Mouse (Mus musculus) hindbrain, embryonic 11.5 days (tissue): ENCODE results near the gene Rcl1. TPM values are rescaled to one million over a fixed set of nuclear protein-coding genes. Genes with fewer than 3 reads are reported as not detected.

ENCODE experiments used
- ATAC-seq: fragments of 200-750 bp; cut with Nextera tagmentation; 2 replicates; pipeline ENCODE4 v1.8.0; 2017; ENCODE audit warnings: mild to moderate bottlenecking, moderate TSS enrichment, moderate library complexity; ENCODE audit not compliant: low FRiP score
- DNase-seq: peaks from one replicate; pipeline ENCODE4 v3.0.0-alpha.2; 2015; ENCODE audit warnings: low spot score
- H3K27ac ChIP-seq: fragments of 300-500 bp; sonication (generic); 2 replicates; pipeline ENCODE4 v1.5.1; 2014; ENCODE audit warnings: mild to moderate bottlenecking, low read depth, low read length
- H3K27me3 ChIP-seq: fragments of 300-500 bp; sonication (generic); 2 replicates; pipeline ENCODE4 v1.6.1; 2014; ENCODE audit warnings: mild to moderate bottlenecking, low read length, moderate library complexity, mixed read lengths; ENCODE audit not compliant: control insufficient read depth, insufficient read depth
- H3K36me3 ChIP-seq: fragments of 300-500 bp; sonication (generic); 2 replicates; pipeline ENCODE4 v1.6.1; 2014; ENCODE audit warnings: mild to moderate bottlenecking, low read length, moderate library complexity, mixed read lengths; ENCODE audit not compliant: control insufficient read depth, insufficient read depth
- H3K4me1 ChIP-seq: fragments of 300-500 bp; sonication (generic); replicated peaks from 2 replicates; pipeline ENCODE4 v1.6.1; 2014; ENCODE audit warnings: low read length, mixed read lengths; ENCODE audit not compliant: control insufficient read depth, insufficient read depth
- H3K4me2 ChIP-seq: fragments of 300-500 bp; sonication (generic); replicated peaks from 2 replicates; pipeline ENCODE4 v1.6.1; 2014; ENCODE audit warnings: mild to moderate bottlenecking, low read depth, low read length
- H3K4me3 ChIP-seq: fragments of 300-500 bp; sonication (generic); 2 replicates; pipeline ENCODE4 v1.5.1; 2014; ENCODE audit warnings: low read depth, low read length
- H3K9ac ChIP-seq: fragments of 300-500 bp; sonication (generic); 2 replicates; pipeline ENCODE4 v1.6.1; 2014; ENCODE audit warnings: low read depth, low read length
- H3K9me3 ChIP-seq: fragments of 300-500 bp; sonication (generic); 2 replicates; pipeline ENCODE4 v1.6.1; 2016; ENCODE audit warnings: low read length; ENCODE audit not compliant: control insufficient read depth
- WGBS: fragments of 180-500 bp; shearing (Covaris S2); extraction: QIAGEN DNeasy Blood & Tissue Kit; methylation state at CpG from one replicate; pipeline ENCODE4 v1.1.7; 2014; 5-methylcytosine and 5-hydroxymethylcytosine counted together
- polyA plus RNA-seq: library from polyadenylated mRNA; unstranded; fragments of >200 nt; fragmentation: Nextera tagmentation; extraction: Ambion mirVana; gene quantifications from 2 replicates; pipeline ENCODE4 v1.2.1, GENCODE M21; 2014

Rcl1 gene
- polyA plus RNA-seq, 1 experiment from 2014 or later, result 44.7 TPM

DNA sequence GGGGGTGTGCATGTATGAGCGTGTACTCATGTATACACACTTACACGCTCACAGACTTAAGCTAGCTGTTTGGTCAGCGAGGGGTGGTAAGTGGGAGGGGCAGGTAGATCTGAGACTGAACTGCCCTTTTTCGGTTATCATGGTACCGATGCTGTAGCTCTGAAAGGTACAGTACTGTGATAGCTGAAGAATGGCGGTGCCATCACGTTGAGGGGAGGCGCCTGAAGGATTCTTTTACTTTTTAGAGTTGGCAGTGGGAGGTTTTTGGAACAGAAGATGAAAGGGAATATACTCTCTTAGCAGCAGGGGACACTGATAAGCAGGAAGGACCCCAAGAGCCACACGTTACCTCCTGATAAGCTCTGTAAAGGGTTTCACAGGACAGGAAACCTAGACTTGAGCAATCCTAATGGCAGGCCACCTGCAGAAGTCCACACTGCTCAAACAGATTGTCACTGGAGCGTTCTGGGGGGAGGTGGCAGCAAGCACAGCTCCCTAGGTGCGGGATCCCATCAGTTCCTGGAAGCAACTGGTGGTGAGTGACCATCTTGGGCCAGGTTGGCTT, 34.1 kb downstream of the Rcl1 start:
- Histone ChIP-seq H3K4me2 (no peak overlapping the region), H3K27me3 (no peaks in the 10 kb centered on the region)
- no peak for ATAC-seq

DNA sequence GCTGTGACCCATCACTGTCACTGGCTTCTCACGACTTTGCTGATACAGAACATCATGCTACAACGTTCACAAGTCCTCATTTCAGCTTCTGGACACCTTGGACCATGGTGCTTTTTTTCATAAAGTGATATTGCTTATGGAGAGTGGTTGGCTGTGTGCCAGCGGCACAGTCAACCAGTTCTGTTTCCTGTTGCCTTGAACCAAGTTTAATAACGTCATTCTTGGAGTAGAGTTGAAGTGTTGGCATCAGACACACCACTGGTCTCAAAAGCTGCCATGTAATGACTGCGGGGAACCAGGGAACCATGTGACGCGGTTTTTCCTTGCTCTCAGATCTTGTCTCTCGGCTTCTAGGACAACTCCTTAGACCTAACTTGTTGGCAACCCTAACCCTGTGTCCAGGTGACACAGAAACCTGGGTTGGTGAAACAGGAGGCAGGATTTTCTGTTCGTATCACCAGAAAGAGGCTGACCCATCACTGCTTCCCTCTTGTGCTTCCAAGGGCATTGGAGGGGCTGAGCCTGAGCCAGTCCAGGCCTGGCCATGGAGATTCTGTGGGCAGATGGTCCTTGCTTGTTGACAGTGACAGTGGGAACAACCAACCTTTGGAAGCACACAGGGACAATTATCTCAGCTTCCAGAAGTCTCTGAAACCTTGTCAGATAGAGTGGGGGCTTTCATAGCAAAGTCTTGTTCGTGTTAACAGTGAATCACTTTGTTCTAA, 37.5 kb downstream of the Rcl1 start:
- Histone ChIP-seq H3K4me1 (no peaks in the 10 kb centered on the region), H3K9ac (no peak overlapping the region), H3K9me3 (no peaks in the 10 kb centered on the region), H3K4me3 (no peak overlapping the region), H3K4me2 (no peak overlapping the region), H3K27ac (no peak overlapping the region), H3K27me3 (no peaks in the 10 kb centered on the region), H3K36me3 (no peaks in the 10 kb centered on the region)
- WGBS, result 92% methylated on average over 10 of the region's 10 CpGs
- no peak for DNase-seq
- ATAC-seq, result no peak

More for the DNA sequence above, 34.1 kb downstream of the Rcl1 start:
- Histone ChIP-seq H3K36me3 (no peaks in the 10 kb centered on the region; the same call in 1 of the 2 replicates), H3K9me3 (no peaks in the 10 kb centered on the region), H3K4me3 (no peak overlapping the region), H3K27ac (no peak overlapping the region), H3K9ac (no peak overlapping the region), H3K4me1 (no peaks in the 10 kb centered on the region)
- DNase-seq, result no peak
- 90% methylated on average over 11 of the region's 11 CpGs for WGBS

DNA sequence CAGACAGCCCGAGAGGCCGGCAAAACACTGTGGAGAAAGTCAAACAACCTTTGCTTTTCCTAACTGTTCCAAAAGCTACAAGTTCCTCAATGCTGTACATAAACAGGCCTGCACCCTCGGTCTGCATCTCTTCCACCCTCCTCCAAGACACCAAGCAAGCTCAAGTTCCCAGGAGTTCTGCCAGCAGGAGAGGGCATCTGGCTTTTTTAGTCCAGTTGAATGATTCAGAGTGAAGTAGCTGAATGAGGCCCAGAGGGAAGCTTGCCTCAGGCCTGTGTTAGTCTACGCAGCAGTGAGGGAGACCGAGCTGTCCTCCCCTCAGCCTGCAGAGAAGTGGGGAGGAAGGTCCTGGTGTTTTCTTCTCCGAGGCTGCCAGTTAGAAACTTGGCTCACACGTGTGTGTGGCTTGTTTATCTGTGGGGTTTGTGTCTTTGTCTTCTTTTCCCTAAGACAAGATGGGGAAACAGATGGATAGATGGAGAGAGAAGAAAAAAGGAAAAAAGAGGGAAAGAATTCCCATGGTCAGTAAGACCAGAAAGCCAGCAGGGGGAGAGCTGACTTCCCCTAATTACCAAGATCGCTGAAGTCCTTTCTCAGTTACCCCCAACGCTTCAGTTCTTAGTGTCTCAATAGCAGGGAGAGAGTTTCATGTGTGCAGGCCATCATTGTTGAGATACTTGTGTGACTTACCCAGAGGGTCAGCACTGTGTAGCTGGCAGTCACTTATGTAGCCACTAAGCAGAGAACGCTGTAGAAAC, 38.7 kb downstream of the Rcl1 start:
- H3K9me3 ChIP-seq, result no peaks in the 10 kb centered on the region
- H3K4me1 ChIP-seq, result no peaks in the 10 kb centered on the region
- H3K36me3 ChIP-seq, result 0 out of 2 replicates have a peak, but pooled peaks cover 3% of the 10 kb centered on the region
- H3K27ac ChIP-seq, result no peak overlapping the region
- WGBS, result 91% methylated on average over 10 of the region's 10 CpGs
- DNase-seq (no peak), ATAC-seq (no peak)
- no peak overlapping the region for H3K4me2 ChIP-seq
- H3K4me3 ChIP-seq, result no peak overlapping the region
- no peak overlapping the region for H3K9ac ChIP-seq
- no peaks in the 10 kb centered on the region for H3K27me3 ChIP-seq

DNA sequence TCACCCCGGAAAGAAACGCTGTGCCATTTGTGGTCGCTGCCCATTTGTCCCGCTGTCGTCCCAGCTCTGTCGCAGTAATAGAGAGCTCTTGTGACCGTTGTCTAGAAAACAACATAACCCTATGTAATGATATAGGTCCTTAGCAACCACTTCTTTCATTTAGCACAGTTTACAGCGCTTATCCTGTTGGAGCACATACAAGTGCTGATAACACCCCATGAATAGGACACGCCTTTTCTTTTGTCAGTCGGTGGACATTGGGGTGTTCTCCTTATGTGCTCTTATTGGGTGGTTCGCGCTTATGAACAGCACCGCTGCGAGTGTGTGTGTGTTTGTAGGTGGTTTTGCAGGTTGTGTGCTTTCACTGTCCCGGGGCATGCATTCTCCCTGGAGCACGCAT, 39.8 kb downstream of the Rcl1 start:
- WGBS, result 97% methylated on average over 16 of the region's 16 CpGs
- no peak overlapping the region for H3K9ac ChIP-seq
- H3K4me1 ChIP-seq, result no peaks in the 10 kb centered on the region
- DNase-seq (no peak), ATAC-seq (no peak)
- H3K27ac ChIP-seq, result no peak overlapping the region
- H3K9me3 ChIP-seq, result no peaks in the 10 kb centered on the region
- H3K4me3 ChIP-seq, result no peak overlapping the region
- no peaks in the 10 kb centered on the region for H3K27me3 ChIP-seq
- 0 out of 2 replicates have a peak, but pooled peaks cover 3% of the 10 kb centered on the region for H3K36me3 ChIP-seq
- no peak overlapping the region for H3K4me2 ChIP-seq

DNA sequence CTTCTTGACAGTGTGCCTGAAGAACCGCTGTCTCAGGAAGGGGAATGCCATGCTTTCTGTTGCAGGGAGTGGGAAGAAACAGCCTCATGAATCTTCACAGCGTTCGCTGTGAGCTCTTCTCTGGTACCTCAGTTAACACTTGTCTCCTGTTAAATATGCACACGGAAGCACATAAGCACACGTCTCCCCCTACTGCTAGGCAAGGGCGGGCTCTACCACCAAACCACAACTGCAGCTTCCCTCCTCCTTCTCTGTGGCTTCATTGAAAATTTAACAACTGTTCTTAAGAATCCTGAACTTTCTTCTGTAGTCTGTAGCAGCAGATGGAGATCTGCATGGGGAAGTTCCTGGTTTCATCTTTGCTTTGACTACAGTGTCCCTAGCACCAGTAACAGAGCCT, 41.1 kb downstream of the Rcl1 start:
- H3K9me3 ChIP-seq, result no peaks in the 10 kb centered on the region
- no peak overlapping the region for H3K27ac ChIP-seq
- DNase-seq (no peak), ATAC-seq (no peak)
- H3K4me3 ChIP-seq, result no peak overlapping the region
- H3K4me2 ChIP-seq, result no peak overlapping the region
- H3K4me1 ChIP-seq, result no peaks in the 10 kb centered on the region
- 91% methylated on average over 6 of the region's 6 CpGs for WGBS
- H3K36me3 ChIP-seq, result 0 out of 2 replicates have a peak, but pooled peaks cover 3% of the 10 kb centered on the region
- H3K27me3 ChIP-seq, result no peaks in the 10 kb centered on the region
- H3K9ac ChIP-seq, result no peak overlapping the region

DNA sequence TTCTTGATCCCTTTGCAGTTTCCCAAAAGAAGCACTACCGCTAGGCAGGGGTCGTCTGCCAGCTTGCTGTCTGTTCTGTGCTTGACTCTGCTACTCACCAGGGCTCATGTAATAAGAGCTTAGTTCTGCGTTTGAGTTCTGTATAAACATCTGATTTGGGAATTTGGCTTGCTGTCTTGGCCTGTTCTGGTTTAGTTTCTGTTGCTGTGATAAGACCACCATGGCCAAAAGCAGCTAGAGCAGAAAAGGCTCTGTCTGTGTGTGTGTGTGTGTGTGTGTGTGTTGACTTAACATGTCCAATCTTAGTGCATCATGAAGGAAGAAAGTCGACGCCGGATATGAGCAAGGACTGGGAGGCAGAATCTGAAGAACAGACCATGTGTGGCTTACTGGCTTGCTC, 44.2 kb downstream of the Rcl1 start:
- Histone ChIP-seq H3K4me2 (no peak overlapping the region), H3K4me1 (no peaks in the 10 kb centered on the region), H3K27me3 (no peaks in the 10 kb centered on the region), H3K27ac (no peak overlapping the region), H3K9ac (no peak overlapping the region), H3K9me3 (no peaks in the 10 kb centered on the region), H3K36me3 (0 out of 2 replicates have a peak, but pooled peaks cover 3% of the 10 kb centered on the region), H3K4me3 (no peak overlapping the region)
- 91% methylated on average over 6 of the region's 6 CpGs for WGBS
- DNase-seq (no peak), ATAC-seq (no peak)

DNA sequence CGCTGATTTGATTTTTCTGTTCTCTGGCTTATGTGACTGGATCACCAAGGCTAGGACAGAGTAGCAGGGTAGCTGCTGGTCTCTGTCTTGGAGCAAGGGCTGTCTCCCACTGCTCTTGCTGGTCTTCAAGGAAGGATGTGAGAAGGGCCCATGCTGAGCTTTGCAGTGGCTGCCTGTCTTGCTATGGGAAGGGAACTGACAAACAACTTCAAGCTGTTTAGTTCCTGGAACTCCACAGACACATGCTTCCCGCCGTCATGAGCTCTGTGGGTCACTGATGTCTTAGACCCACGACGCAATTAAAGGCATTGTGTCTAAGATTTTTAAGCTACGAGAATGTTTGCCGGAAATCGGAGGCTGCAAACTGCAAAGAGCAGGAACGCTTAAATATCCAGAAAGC, 45.6 kb downstream of the Rcl1 start:
- H3K9ac ChIP-seq, result no peak overlapping the region
- no peaks in the 10 kb centered on the region for H3K4me1 ChIP-seq
- ATAC-seq (no peak), DNase-seq (no peak)
- 83% methylated on average over 9 of the region's 9 CpGs for WGBS
- no peak overlapping the region for H3K27ac ChIP-seq
- no peak overlapping the region for H3K4me2 ChIP-seq
- H3K27me3 ChIP-seq, result no peaks in the 10 kb centered on the region
- no peaks in the 10 kb centered on the region for H3K9me3 ChIP-seq
- 0 out of 2 replicates have a peak, but pooled peaks cover 3% of the 10 kb centered on the region for H3K36me3 ChIP-seq
- no peak overlapping the region for H3K4me3 ChIP-seq

DNA sequence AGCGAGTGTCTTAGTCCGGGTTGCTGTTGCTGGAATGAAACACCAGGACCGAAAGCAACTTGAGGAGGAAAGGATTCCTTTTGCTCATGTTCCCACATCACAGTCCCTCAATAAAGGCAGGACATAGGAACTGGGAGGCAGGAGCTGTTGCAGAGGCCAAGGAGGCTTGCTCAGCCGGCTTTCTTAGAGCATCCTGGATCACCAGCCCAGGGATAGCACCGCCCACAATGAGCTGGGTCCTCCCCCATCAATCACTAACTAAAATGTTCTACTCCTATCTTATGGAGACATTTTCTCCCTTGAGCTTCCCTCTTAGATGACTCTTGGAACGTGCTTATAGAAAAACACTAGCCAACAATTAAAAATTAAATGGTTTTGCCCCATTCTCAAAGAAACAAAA, 48.4 kb downstream of the Rcl1 start:
- Histone ChIP-seq H3K4me3 (no peak overlapping the region), H3K4me2 (no peak overlapping the region), H3K27ac (no peak overlapping the region), H3K9ac (no peak overlapping the region), H3K36me3 (no peaks in the 10 kb centered on the region), H3K9me3 (no peaks in the 10 kb centered on the region), H3K27me3 (no peaks in the 10 kb centered on the region), H3K4me1 (no peaks in the 10 kb centered on the region)
- 70% methylated on average over 6 of the region's 6 CpGs for WGBS
- ATAC-seq (no peak), DNase-seq (no peak)
